Mouse (Mus musculus) stomach, postnatal 0 days (tissue): ENCODE results near the gene Gabpb1.

Experiments used
- CTCF ChIP-seq: IDR thresholded peaks from 2 replicates; pipeline ENCODE4 v1.5.1; 2016; ENCODE audit warnings: antibody characterized with exemption, low read depth, mild to moderate bottlenecking, moderate library complexity
- EP300 ChIP-seq: optimal IDR thresholded peaks from 2 replicates; pipeline ENCODE3; 2016; ENCODE audit warnings: antibody characterized with exemption

GRCm38 (mm10) chr2:126674441-126675168, 1.5 kb downstream of the Gabpb1 start:
- TF ChIP-seq CTCF (no peak), EP300 (no peak)
